Mouse (Mus musculus) forebrain, embryonic 12.5 days (tissue): ENCODE measurements around the gene Chchd3. TPM values are rescaled to one million over a fixed set of nuclear protein-coding genes. Genes with fewer than 3 reads are reported as not detected.

Experiments
- ATAC-seq: fragments of 200-750 bp; cut with Nextera tagmentation; 2 replicates; pipeline ENCODE4 v1.8.0; 2017; ENCODE audit warnings: moderate TSS enrichment; ENCODE audit not compliant: low FRiP score
- H3K27ac ChIP-seq: fragments of 300-500 bp; sonication (generic); 2 replicates; pipeline ENCODE4 v1.5.1; 2016; ENCODE audit warnings: mild to moderate bottlenecking
- H3K27me3 ChIP-seq: fragments of 300-500 bp; sonication (generic); 2 replicates; pipeline ENCODE4 v1.6.1; 2016; ENCODE audit warnings: mild to moderate bottlenecking
- H3K36me3 ChIP-seq: fragments of 300-500 bp; sonication (generic); replicated peaks from 2 replicates; pipeline ENCODE4 v1.6.1; 2016; ENCODE audit warnings: mild to moderate bottlenecking
- H3K4me1 ChIP-seq: fragments of 300-500 bp; sonication (generic); 2 replicates; pipeline ENCODE4 v1.6.1; 2016
- H3K4me2 ChIP-seq: fragments of 300-500 bp; sonication (generic); 2 replicates; pipeline ENCODE4 v1.6.1; 2016; ENCODE audit warnings: mild to moderate bottlenecking, moderate library complexity
- H3K4me3 ChIP-seq: fragments of 300-500 bp; sonication (generic); replicated peaks from 2 replicates; pipeline ENCODE4 v1.5.1; 2016; ENCODE audit warnings: mild to moderate bottlenecking
- H3K9ac ChIP-seq: fragments of 300-500 bp; sonication (generic); 2 replicates; pipeline ENCODE4 v1.6.1; 2016; ENCODE audit warnings: mild to moderate bottlenecking
- H3K9me3 ChIP-seq: fragments of 300-500 bp; sonication (generic); 2 replicates; pipeline ENCODE4 v1.6.1; 2016
- WGBS: fragments of 180-500 bp; shearing (Covaris S2); methylation state at CpG from one replicate; pipeline ENCODE4 v1.1.7; 2016; 5-methylcytosine and 5-hydroxymethylcytosine counted together
- polyA plus RNA-seq: library from polyadenylated mRNA; unstranded; fragments of >200 nt; fragmentation: Nextera tagmentation; extraction: Ambion mirVana; gene quantifications from 2 replicates; pipeline ENCODE4 v1.2.1, GENCODE M21; 2016

Chchd3 gene
- polyA plus RNA-seq, 1 experiment from 2014 or later = 132 TPM

- Histone ChIP-seq H3K4me1 (no peaks in the 10 kb centered on the region), H3K4me3 (no peak overlapping the region), H3K27ac (no peak overlapping the region), H3K4me2 (no peak overlapping the region), H3K36me3 (peaks cover 19% of the 10 kb centered on the region), H3K9me3 (no peaks in the 10 kb centered on the region), H3K9ac (no peak overlapping the region), H3K27me3 (no peaks in the 10 kb centered on the region)
- ATAC-seq = no peak
- WGBS = 85% methylated on average over 6 of the region's 6 CpGs
Measured at GRCm38 (mm10) chr6:33049705-33050420, 10.2 kb downstream of the Chchd3 start.

DNA sequence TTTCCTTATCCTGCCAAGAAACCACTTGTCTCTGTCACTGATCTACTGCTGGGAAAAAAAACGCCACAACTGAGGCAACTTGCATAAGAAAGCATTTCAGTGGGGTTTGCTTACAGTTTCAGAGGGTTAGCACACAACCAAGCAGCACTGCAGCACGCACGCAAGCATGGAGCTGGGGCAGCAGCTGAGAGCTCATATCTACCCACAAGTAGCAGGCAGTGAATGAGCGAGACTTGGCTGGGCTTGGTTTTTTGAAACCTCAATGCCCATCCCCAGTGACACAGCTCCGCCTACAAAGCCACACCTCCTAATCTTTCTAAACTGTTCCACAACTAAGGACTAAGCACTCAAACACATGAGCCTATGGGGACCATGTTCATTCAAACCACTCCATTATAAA is 16.6 kb downstream of the Chchd3 start:
- no peak overlapping the region for H3K27ac ChIP-seq
- no peak overlapping the region for H3K9ac ChIP-seq
- no peak overlapping the region for H3K4me3 ChIP-seq
- H3K4me2 ChIP-seq = no peak overlapping the region
- no peaks in the 10 kb centered on the region for H3K9me3 ChIP-seq
- no peak for ATAC-seq
- no peaks in the 10 kb centered on the region for H3K27me3 ChIP-seq
- 91% methylated on average over 5 of the region's 5 CpGs for WGBS
- peaks cover 30% of the 10 kb centered on the region for H3K36me3 ChIP-seq
- H3K4me1 ChIP-seq = no peaks in the 10 kb centered on the region

- Histone ChIP-seq H3K4me2 (no peak overlapping the region), H3K27ac (no peak overlapping the region), H3K9me3 (no peaks in the 10 kb centered on the region), H3K4me1 (no peaks in the 10 kb centered on the region), H3K4me3 (no peak overlapping the region), H3K27me3 (no peaks in the 10 kb centered on the region), H3K9ac (no peak overlapping the region), H3K36me3 (peaks cover 24% of the 10 kb centered on the region)
- no peak for ATAC-seq
- WGBS = 91% methylated on average over 1 of the region's 1 CpGs
Measured at GRCm38 (mm10) chr6:33042880-33043279, 17.2 kb downstream of the Chchd3 start.

DNA sequence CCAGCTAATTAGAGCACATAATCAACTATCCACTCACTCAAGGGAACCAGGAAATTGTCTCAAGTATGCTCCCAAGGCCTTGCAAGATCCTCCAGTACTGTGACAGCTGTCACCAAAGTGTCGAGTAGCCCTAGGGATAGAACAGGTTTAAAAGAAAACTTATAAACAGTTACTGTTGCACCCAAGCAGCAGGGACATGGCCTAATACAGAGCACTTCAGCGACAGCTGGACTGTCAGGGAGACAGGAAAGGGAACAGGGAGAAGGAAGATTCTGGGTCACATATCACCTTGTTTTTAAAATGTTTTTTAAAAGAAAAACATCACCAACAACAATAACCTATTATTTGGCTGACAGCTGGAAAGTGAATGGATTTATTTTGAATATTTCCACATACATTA is 18.1 kb downstream of the Chchd3 start:
- Histone ChIP-seq H3K9ac (no peak overlapping the region), H3K9me3 (no peaks in the 10 kb centered on the region), H3K27ac (no peak overlapping the region), H3K4me2 (no peak overlapping the region), H3K4me3 (no peak overlapping the region), H3K36me3 (peaks cover 23% of the 10 kb centered on the region), H3K4me1 (peaks cover 7% of the 10 kb centered on the region; the same call in 1 of the 2 replicates), H3K27me3 (no peaks in the 10 kb centered on the region)
- ATAC-seq = no peak
- 90% methylated on average over 2 of the region's 2 CpGs for WGBS

- ATAC-seq = no peak
- Histone ChIP-seq H3K4me1 (peaks cover 7% of the 10 kb centered on the region; the same call in 1 of the 2 replicates), H3K4me3 (no peak overlapping the region), H3K9me3 (no peaks in the 10 kb centered on the region), H3K36me3 (peaks cover 23% of the 10 kb centered on the region), H3K27me3 (no peaks in the 10 kb centered on the region), H3K9ac (no peak overlapping the region), H3K4me2 (no peak overlapping the region), H3K27ac (no peak overlapping the region)
- WGBS = 92% methylated on average over 4 of the region's 4 CpGs
Measured at GRCm38 (mm10) chr6:33040360-33041090, 19.5 kb downstream of the Chchd3 start.

DNA sequence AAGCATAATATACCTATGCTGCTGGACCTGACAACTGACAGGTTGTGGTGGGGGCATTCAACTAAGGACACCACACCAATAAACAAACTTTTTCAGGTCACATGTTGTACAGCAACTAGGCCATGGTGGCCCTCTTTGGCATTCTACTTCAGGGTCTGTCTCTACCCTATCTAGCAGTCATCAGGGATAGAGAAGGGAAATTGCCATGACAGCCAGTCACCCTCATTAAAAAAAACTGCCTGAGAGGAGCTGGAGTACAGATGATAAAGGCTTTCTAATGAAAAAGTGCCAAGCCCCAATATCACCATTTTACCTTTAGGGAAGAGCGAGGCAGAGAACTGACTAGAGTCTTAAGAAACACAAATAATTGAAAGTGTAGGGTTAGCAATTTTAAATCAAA is 27.5 kb downstream of the Chchd3 start:
- Histone ChIP-seq H3K4me2 (no peak overlapping the region), H3K27ac (no peak overlapping the region), H3K4me1 (peaks cover 6% of the 10 kb centered on the region; the same call in 1 of the 2 replicates), H3K4me3 (no peak overlapping the region), H3K36me3 (no peaks in the 10 kb centered on the region), H3K27me3 (no peaks in the 10 kb centered on the region), H3K9ac (no peak overlapping the region), H3K9me3 (no peaks in the 10 kb centered on the region)
- 100% methylated on average over 1 of the region's 1 CpGs for WGBS
- ATAC-seq = no peak

GRCm38 (mm10) chr6:33031631-33032030 is 28.4 kb downstream of the Chchd3 start:
- no peaks in the 10 kb centered on the region for H3K36me3 ChIP-seq
- no peaks in the 10 kb centered on the region for H3K9me3 ChIP-seq
- no peak overlapping the region for H3K4me3 ChIP-seq
- ATAC-seq = no peak
- H3K9ac ChIP-seq = no peak overlapping the region
- no peak overlapping the region for H3K4me2 ChIP-seq
- H3K27ac ChIP-seq = no peak overlapping the region
- H3K4me1 ChIP-seq = no peaks in the 10 kb centered on the region; the same call in 1 of the 2 replicates
- no peaks in the 10 kb centered on the region for H3K27me3 ChIP-seq
- WGBS = 80% methylated on average over 2 of the region's 2 CpGs

DNA sequence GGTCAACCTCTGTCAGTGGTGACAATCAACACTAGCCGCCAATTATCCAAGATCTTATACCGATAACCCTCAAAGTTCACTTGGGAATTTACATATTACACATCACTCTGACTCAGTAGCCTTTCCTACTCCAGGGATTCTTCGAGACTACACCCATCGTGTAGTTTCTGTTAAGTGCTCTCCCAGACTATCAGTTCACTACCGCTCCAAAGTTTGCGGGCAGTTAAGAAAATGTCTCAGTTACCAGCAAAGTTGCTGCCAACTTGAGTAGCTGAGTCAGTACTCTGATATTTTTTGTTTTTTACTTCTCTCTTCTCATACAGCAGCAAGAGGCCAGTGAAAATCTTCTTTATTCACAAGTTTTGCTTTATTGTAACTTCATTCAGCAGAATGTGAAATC is 31.8 kb downstream of the Chchd3 start:
- Histone ChIP-seq H3K36me3 (no peaks in the 10 kb centered on the region), H3K27ac (no peak overlapping the region), H3K4me2 (no peak overlapping the region), H3K4me1 (no peaks in the 10 kb centered on the region), H3K4me3 (no peak overlapping the region), H3K9me3 (no peaks in the 10 kb centered on the region), H3K9ac (no peak overlapping the region), H3K27me3 (no peaks in the 10 kb centered on the region)
- ATAC-seq = no peak
- 95% methylated on average over 6 of the region's 6 CpGs for WGBS

GRCm38 (mm10) chr6:33025041-33025440 is 35.0 kb downstream of the Chchd3 start:
- WGBS = 95% methylated on average over 2 of the region's 2 CpGs
- H3K27ac ChIP-seq = no peak overlapping the region
- H3K27me3 ChIP-seq = no peaks in the 10 kb centered on the region
- H3K36me3 ChIP-seq = no peaks in the 10 kb centered on the region
- ATAC-seq = no peak
- H3K4me3 ChIP-seq = no peak overlapping the region
- no peaks in the 10 kb centered on the region for H3K4me1 ChIP-seq
- H3K4me2 ChIP-seq = no peak overlapping the region
- no peaks in the 10 kb centered on the region for H3K9me3 ChIP-seq
- H3K9ac ChIP-seq = no peak overlapping the region

DNA sequence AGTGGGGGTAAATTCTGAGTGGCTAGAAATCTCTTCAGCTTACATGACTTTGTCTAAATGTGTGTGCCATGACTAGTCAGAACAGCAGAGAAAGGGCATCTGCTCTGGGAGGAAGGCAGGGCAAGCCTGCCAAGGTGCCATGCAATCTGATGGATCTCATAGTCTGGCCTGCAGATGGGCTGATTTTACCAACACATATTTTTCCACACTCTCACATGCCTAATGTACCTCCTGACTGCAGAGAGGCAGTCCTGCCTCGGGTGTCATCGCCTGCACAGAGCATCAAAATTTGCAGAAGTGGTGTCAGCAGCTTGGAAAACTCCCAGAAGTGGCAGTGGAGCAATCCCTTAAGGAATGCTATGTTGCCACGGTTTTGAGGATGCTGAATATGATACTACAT is 55.5 kb downstream of the Chchd3 start:
- no peaks in the 10 kb centered on the region for H3K4me1 ChIP-seq
- H3K4me2 ChIP-seq = no peak overlapping the region
- no peaks in the 10 kb centered on the region for H3K9me3 ChIP-seq
- WGBS = 90% methylated on average over 3 of the region's 3 CpGs
- H3K9ac ChIP-seq = no peak overlapping the region
- no peak for ATAC-seq
- H3K27me3 ChIP-seq = no peaks in the 10 kb centered on the region
- H3K4me3 ChIP-seq = no peak overlapping the region
- H3K27ac ChIP-seq = no peak overlapping the region
- H3K36me3 ChIP-seq = peaks cover 3% of the 10 kb centered on the region; the same call in 1 of the 2 replicates

- H3K4me3 ChIP-seq = no peak overlapping the region
- no peaks in the 10 kb centered on the region for H3K4me1 ChIP-seq
- H3K27ac ChIP-seq = no peak overlapping the region
- H3K9ac ChIP-seq = no peak overlapping the region
- H3K36me3 ChIP-seq = peaks cover 3% of the 10 kb centered on the region; the same call in 1 of the 2 replicates
- no peak for ATAC-seq
- H3K27me3 ChIP-seq = no peaks in the 10 kb centered on the region
- WGBS = 87% methylated on average over 1 of the region's 1 CpGs
- H3K9me3 ChIP-seq = no peaks in the 10 kb centered on the region
- no peak overlapping the region for H3K4me2 ChIP-seq
Measured at GRCm38 (mm10) chr6:33002988-33003387, 57.1 kb downstream of the Chchd3 start.

DNA sequence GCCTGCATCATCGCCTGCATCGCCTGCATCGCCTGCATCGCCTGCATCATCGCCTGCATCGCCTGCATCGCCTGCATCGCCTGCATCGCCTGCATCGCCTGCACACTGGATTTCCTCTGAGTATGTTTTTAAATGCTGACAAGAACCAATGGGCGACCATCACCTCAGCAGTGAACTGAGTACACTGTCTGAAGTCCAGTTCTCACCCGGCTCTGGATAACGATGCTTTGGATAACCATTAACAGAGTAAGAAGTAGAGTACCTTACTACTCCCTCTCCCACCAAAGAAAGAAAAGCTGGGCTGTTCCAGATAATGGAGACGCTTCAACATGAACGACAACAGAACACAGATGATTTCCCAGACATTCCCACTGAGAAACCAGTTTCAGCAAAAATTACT is 58.8 kb downstream of the Chchd3 start:
- ATAC-seq = no peak
- Histone ChIP-seq H3K4me3 (no peak overlapping the region), H3K27ac (no peak overlapping the region), H3K36me3 (no peaks in the 10 kb centered on the region), H3K27me3 (no peaks in the 10 kb centered on the region), H3K9ac (no peak overlapping the region), H3K4me2 (no peak overlapping the region), H3K4me1 (peaks cover 5% of the 10 kb centered on the region; the same call in 1 of the 2 replicates), H3K9me3 (no peaks in the 10 kb centered on the region)
- WGBS = 93% methylated on average over 15 of the region's 15 CpGs

GRCm38 (mm10) chr6:32996597-32996996 is 63.5 kb downstream of the Chchd3 start:
- Histone ChIP-seq H3K4me3 (no peak overlapping the region), H3K4me2 (no peak overlapping the region), H3K9me3 (no peaks in the 10 kb centered on the region), H3K27me3 (no peaks in the 10 kb centered on the region), H3K36me3 (no peaks in the 10 kb centered on the region), H3K4me1 (peaks cover 5% of the 10 kb centered on the region; the same call in 1 of the 2 replicates), H3K27ac (no peak overlapping the region), H3K9ac (no peak overlapping the region)
- no peak for ATAC-seq
- WGBS = 94% methylated on average over 1 of the region's 1 CpGs
